In genomic region chr1:131708338-131708737, GRCm38 (mm10) we compare ENCODE assay signal across 9 mouse cellular contexts. TPM values are rescaled to one million over a fixed set of nuclear protein-coding genes. Genes with fewer than 3 reads are reported as not detected.
A peak's percentile ranks its signal among the peaks of the same experiment; 100 is the strongest.
DNase-seq lines count a peak whose midpoint lies in the region; ATAC-seq lines count a peak whose summit lies in the region.
"Had no signal": no experiment of that assay in that cellular context is flagged by ENCODE, and none has a peak within 500 bp of the region (broad histone marks: within the 10 kb centered on the region; RNA-seq: fewer than 3 reads in every experiment).

No protein-coding gene starts in this region.

- H3K9ac ChIP-seq in kidney, embryonic 15.5 days, result no peak overlapping the region
- H3K9ac ChIP-seq in forebrain, embryonic 12.5 days, result no peak overlapping the region

- H3K4me2 ChIP-seq in kidney, embryonic 15.5 days, result no peak overlapping the region
- no peak overlapping the region for H3K4me2 ChIP-seq in forebrain, embryonic 12.5 days

- H3K4me1 ChIP-seq in kidney, embryonic 15.5 days, result no peaks in the 10 kb centered on the region
- H3K4me1 ChIP-seq in forebrain, embryonic 12.5 days, result no peaks in the 10 kb centered on the region

- H3K27ac ChIP-seq in kidney, embryonic 15.5 days, result no peak overlapping the region
- H3K27ac ChIP-seq in forebrain, embryonic 12.5 days, result no peak overlapping the region

- H3K9me3 ChIP-seq in kidney, embryonic 15.5 days (replicated peaks), result no peaks in the 10 kb centered on the region
- H3K9me3 ChIP-seq in forebrain, embryonic 12.5 days, result no peaks in the 10 kb centered on the region

- DNase-seq in kidney, adult 18-20 months, result peak; percentile 74
- peak; percentile 55 for DNase-seq in ES-CJ7 (ENCODE audit: low read depth, low spot score)
- peak; percentile 70 for DNase-seq in brain, adult 2 months (ENCODE audit: low read depth, low spot score)
- DNase-seq in lung, adult 18-20 months, result peak; percentile 50 to 69
- DNase-seq in spleen, adult 12 weeks (ENCODE audit: low spot score), result peak; percentile 39

- no peak for ATAC-seq in kidney, embryonic 15.5 days (replicated peaks; ENCODE audit: low FRiP score)
- peak; percentile 70 for ATAC-seq in erythroid progenitor cell, adult 5-6 weeks (replicated peaks; ENCODE audit: low FRiP score, poor library complexity, severe bottlenecking)
- no peak for ATAC-seq in forebrain, embryonic 12.5 days (ENCODE audit: low FRiP score)

- WGBS in kidney, embryonic 15.5 days, result 26% methylated on average over 4 of the region's 4 CpGs
- WGBS in forebrain, embryonic 12.5 days, result 20% methylated on average over 4 of the region's 4 CpGs

- 0 out of 2 replicates have a peak, but pooled peaks cover 3% of the 10 kb centered on the region for H3K27me3 ChIP-seq in kidney, embryonic 15.5 days
- H3K27me3 ChIP-seq in forebrain, embryonic 12.5 days, result peaks cover 3% of the 10 kb centered on the region; the same call in 1 of the 2 replicates

- no peaks in the 10 kb centered on the region for H3K36me3 ChIP-seq in kidney, embryonic 15.5 days
- no peaks in the 10 kb centered on the region for H3K36me3 ChIP-seq in forebrain, embryonic 12.5 days (replicated peaks)

- no peak overlapping the region for H3K4me3 ChIP-seq in kidney, embryonic 15.5 days (replicated peaks)
- H3K4me3 ChIP-seq in forebrain, embryonic 12.5 days (replicated peaks), result no peak overlapping the region

RNA-seq across cellular contexts. Expression of gene Rab7b, which starts 19.8 kb away (rescaled TPM):
- polyA plus RNA-seq in kidney, embryonic 15.5 days (2015; fragmentation: Nextera tagmentation; extraction: Ambion mirVana), result 2.4 and 2.6 TPM in 2 replicates
- 0.72 and 1.3 TPM in 2 replicates for total RNA-seq in erythroid progenitor cell, adult 5-6 weeks (2015; ENCODE audit: low replicate concordance)
- 1.7 and 4.2 TPM in 2 replicates for total RNA-seq in erythroid progenitor cell, adult 5-6 weeks (2017; ENCODE audit: low replicate concordance)
- polyA plus RNA-seq in forebrain, embryonic 12.5 days (2016; fragmentation: Nextera tagmentation; extraction: Ambion mirVana), result 0.19 and 0.43 TPM in 2 replicates

RNA-seq across cellular contexts. Expression of gene Slc26a9, which starts 35.5 kb away (rescaled TPM):
- polyA plus RNA-seq in kidney, embryonic 15.5 days (2015; fragmentation: Nextera tagmentation; extraction: Ambion mirVana), result 0.13 and 0.35 TPM in 2 replicates
- not detected in 2 replicates for total RNA-seq in erythroid progenitor cell, adult 5-6 weeks (2015; ENCODE audit: low replicate concordance)
- total RNA-seq in erythroid progenitor cell, adult 5-6 weeks (2017; ENCODE audit: low replicate concordance), result not detected in 2 replicates
- polyA plus RNA-seq in forebrain, embryonic 12.5 days (2016; fragmentation: Nextera tagmentation; extraction: Ambion mirVana), result not detected in 2 replicates
- total RNA-seq: gastrocnemius, adult 8-10 months had no signal
